Mouse (Mus musculus) ovary, adult 18-20 months (tissue): ENCODE data around the gene Sdk1.

Experiments used
- DNase-seq: peaks from one replicate; pipeline ENCODE4 v3.0.0; 2022; ENCODE audit warnings: low spot score, mixed read lengths

Gene Sdk1

DNA sequence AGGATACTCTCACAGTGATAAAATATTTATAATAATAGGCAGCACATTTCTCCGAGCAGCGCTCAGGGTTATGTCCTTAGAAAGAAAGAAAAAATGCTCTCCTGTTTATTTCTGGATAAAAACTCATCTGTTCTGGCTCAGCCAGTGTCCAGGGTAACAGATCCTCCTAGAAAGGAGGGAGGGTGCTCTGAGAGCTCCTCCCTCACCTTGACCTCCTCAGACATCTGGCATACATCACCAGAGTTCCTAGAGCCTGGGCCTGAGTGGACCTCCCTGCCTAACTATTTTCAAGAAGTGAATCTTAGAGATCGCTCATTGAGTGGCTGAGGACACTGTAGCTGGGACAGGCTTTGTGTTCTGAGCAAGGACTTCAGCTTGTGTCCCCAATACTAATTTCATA lies 760.7 kb downstream of the Sdk1 start:
- no peak for DNase-seq

DNA sequence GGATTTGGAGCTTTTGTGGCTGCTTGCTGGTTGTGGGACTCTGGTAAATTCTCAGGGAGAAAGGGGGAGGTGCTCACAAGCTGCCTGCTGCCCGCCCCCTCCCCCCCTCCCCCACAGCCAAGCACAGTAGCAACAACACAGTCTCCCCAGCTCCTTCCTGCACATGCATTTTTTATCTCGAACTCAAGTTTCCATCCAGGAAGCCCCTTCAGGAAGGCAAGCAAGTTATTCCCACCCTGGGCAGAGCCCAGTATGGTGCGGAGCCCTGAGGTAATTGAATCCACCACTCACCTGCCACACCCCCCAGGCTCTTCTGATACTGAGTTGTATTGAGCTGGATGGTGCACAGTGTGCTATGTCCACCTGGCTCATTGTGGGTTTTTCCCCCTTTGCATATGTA lies 768.9 kb downstream of the Sdk1 start:
- no peak for DNase-seq

DNA sequence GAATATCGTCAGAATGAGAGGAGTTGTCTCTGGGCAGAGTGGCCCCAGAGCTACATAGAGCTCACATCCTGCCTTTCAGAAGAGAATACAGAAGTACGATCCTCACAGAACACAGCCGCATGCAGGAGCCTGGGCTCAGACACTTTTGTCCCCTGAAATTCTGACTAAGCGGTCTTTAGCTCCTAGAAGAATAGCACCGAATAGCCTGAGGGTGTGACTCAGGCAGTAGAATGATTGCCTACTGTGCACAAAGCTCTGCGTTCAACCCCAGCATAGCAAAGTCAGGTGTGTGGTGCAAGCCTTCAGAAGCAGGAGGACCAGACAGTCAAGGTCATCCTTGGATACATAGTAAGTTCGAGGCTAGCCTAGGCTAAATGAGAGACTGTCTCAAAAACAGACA lies 775.7 kb downstream of the Sdk1 start:
- no peak for DNase-seq

DNA sequence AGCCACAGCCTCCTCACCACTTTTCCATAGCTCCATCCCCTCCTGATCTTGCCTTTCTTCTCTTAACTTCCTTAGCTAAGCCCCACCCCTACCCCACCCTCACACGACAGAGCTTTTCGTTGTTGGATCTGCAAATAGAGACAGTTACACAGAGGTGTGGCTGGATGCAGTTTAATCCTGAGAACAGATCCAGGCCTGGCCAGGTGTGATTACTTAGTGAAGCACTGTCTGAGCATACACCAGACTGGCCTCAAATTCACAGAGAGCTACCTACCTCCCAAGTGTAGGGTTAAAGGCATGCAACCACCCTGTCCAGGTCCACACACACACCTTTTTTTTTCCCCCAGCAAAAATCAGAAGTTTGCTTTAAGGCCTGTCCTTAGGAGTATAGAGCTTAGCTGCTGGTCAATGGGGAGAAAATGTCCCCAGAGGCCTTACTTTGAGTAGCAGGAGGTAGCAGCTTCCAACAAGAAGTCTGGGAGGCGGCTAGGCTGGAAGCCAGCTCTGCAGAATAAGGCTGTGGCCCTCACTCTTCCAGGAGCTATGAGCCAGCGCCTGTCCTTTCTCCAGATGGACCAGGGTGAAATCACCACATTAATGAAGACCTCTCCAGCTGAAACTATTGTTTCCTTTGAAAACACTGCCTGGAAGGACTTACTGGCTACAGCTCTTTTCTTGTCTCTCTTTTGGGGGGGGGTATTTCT lies 781.7 kb downstream of the Sdk1 start:
- no peak for DNase-seq

DNA sequence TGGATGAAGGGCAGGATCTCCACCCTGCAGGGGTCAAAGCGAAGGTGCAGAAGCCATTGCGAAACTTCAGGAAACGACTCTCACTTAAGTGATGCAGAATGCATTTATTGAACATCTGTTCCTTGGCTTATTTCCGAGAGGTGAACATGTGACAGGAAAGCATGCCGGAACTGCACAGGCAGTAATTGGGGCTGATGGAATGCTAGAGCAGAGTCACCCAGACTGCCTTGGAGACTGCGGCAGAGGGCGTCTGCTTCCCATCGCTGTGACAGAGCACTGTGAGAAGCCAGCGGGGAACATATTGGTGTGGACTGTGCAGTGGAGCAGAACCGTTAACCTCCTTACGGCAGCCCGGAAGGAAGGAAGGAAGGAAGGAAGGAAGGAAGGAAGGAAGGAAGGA lies 783.2 kb downstream of the Sdk1 start:
- no peak for DNase-seq

DNA sequence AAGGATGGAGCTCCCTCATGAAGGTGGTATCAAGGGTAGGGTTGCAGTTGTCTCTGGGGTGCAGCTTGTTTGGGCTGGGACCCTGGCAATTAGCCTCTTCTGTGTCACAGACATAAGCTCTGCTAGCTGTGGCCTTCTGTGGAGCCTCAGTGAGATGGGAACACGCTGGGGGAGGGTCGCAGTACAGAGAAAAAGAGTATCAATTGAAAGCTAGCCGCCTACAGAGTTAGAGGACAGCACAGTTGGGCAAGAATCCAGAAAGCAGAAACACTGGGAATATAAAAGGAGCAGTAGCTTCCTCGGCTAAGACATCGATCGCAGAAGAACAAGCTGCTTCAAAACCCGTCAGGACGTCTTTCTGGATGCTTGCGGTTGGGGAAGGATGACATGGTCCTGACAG lies 795.2 kb downstream of the Sdk1 start:
- no peak for DNase-seq

DNA sequence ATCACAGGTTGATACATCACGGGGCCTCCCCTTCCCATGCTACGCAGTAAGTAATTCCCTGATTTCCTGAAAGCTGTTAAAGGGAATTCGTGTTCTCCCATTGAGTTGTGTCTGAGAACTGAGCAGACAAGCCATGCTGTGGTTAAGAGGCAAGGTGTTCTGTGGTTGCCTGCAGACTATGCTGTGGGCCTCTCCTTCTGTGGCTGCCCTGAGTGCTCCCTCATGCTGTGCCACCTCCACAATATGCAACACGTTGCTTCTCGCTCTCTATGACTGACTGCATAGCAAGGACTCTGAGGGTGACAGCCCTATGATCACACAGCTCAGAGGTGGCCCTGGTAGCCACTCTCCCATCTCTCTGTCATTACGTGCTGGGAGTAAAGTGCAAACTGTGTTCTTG lies 797.9 kb downstream of the Sdk1 start:
- no peak for DNase-seq

DNA sequence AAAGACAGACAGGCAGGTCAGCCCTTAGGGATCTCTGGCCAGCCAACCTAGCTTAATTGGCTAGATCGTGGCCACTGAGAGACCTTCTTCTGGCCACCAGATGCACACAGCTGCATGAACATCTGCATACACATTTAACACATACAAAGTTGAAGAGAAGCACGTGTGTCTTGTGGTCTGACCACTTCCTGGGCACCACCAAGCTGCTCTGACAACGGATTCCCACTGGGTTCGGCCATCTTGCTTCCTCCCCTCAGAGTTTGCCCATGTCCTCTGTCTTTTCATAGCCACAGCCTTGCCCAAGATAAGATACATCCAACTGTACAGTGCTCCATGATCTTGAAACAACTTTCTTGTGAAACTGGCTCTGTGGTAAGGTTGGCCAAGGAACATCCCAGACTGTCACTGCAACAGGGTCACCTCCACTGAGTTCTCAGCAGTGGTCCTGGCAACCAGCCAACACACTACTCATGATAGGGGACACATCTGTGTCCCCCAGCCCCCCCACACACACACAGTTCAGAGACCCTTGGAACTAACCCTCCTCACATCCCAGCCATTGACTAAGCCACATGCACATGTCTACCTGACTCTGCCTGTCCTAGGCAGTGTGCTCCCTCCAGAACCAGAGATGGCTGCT lies 798.7 kb downstream of the Sdk1 start:
- no peak for DNase-seq

DNA sequence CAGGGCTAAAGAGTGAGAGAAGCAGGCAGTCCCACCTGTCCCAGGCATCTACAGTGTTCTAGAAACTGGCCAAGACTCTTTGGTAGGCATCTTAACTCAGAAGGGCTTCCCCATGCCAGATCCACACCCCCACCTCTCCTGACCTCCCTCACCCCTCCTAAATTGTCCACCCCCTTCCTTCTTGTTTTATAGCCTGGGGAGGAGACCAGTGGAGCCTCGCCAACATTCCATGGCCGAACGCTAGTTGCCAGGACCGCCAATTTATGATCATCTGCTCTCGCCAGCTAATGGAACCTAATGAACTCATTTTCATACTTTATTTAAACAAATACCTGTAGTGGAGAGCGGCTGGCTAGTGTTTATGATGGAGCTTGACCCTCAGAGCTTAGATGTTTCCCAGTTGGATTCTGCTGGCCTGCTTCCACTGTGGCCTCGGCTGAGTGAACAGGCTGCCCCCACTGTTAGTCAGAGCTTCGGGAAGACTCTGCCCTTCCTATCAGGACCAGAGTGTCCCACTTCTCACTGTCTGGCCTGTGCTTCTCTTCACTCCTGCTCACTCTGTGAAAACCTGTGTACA lies 800.0 kb downstream of the Sdk1 start:
- DNase-seq, result no peak

DNA sequence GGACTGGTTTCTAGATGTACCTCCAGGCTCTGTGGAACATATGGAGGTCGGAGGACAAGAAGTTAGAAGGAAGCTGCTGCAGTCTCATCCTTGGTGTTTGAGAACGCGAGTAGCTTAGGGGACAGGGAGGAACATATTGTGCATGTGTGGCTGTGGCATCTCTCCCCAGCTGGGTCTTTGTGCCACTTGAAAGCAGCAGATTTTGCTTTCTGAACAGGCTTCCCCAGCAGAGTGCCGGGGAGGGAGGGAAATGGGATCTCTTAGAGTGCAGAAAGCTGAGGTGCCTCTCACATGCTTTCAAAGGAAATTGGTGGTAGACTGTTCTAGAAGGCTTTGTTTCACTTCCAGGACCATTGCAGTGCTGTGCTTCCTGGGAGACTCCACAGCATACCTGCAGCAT lies 820.5 kb downstream of the Sdk1 start:
- no peak for DNase-seq

DNA sequence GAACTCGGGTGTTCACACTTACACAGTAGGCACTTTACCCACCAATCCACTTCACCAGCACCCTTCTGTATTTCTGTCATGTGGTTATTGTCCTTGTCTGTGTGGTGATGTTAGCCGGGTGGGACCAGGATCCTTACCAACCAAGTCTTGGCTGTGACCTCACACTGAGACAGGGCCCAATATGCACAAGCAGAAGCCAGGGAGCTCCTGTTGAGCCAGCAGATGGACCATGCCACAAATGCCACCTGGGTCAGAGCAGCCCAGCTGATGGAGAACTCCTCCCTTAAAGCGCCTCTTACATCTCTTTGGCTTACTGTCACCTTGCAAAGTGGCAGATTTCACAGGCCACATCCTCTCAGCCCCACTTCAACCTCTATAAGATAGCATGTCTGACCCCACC lies 830.0 kb downstream of the Sdk1 start:
- DNase-seq, result no peak

DNA sequence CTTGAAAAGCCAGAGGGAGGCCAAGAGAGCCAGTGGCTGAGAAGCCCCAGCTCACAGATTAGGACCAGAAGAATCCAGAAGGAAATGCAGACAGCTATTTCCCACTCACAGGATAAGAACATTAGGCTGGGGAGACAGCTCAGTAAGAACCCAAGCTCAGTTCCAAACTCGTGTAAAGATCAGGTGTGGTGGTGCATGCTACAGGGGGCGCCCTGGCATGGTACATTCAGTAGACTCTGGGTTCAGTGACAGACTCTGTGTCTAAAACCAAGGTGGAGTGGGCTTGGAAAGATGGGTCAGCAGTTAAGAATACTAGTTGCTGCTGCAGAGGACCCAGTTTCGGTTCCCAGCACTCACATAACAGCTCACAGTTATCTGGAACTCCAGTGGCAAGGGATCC lies 832.6 kb downstream of the Sdk1 start:
- no peak for DNase-seq

DNA sequence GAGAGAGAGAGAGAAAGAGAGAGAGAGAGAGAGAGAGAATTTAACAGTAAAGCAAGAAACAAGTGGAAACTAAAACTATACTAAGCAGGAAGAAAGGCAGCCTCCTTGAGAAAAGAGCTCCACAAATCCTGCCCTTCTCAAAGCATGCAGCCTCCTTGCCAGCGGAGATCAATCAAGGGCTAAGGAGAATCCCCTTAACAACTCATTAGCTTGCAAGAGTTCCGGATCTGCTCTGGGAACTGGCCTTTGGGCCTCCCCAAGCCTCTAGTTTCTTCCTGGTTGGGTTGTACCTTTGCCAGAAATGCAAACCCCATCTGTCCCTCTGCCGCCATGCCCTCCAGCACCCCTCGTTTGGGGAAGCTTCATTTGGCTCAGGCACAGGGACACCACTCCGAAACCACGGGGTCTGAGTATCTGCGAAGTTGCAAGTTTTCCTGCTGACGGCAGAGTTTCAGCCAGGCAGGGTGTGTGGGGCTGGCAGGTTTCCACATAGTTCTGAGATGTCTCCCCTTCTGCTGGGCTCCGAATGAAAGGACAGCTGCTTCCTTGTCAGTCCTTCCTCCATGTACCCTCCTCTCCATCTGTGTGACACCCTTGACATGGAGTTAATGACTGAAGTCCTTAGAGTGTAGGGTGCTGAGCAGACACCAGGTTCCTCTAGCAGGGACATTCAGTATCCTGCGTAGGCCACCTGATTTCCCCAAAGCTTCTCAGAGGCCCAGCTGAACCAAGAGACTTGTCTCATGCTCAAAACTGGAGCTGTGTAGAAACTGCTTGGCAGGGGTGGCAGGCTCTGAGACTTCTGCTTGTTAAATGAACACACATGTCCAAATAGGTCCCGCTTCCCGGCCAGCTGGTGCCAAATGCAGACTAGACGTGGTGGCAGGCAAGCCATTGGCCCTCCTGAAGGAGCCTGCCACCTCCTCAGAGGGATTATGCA lies 833.5 kb downstream of the Sdk1 start:
- DNase-seq, result peak; percentile 6

DNA sequence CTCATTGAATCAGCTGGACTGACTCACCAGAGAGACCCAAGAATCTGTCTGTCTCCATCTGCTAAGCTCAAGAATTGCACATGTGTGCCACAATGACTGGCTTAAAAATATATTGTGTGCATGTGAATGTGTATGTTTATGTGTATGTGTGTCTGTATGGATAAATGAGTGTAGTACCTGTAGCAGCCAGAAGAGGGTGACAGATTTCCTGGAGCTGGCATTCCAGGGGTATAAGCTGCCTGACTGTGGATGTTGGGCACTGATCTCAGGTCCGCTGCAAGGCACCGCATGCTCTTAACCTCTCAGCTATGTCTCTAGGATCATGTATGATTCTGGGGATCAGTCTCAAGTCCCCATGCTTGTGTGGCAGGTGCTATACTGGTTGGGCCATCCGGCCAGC lies 839.4 kb downstream of the Sdk1 start:
- no peak for DNase-seq

DNA sequence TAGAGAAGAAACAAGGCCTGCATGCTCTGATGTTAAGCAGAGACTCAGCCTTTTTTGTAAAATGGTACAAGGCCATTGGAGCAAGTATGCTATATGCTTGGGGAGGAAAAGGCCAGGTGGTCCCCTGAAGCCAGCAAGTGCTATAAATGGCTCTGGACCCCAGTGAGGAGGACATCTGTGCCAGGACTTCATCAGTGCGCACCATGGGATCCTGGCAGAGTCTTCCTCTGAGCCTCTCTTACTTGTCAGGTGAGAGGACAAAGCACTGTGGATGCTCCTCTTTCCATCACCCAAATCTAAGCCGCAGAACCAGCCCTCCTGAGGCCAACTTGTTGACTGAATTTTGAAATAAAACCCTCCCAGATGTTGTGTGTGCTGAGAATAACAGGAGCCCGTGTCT lies 839.8 kb downstream of the Sdk1 start:
- DNase-seq, result no peak

DNA sequence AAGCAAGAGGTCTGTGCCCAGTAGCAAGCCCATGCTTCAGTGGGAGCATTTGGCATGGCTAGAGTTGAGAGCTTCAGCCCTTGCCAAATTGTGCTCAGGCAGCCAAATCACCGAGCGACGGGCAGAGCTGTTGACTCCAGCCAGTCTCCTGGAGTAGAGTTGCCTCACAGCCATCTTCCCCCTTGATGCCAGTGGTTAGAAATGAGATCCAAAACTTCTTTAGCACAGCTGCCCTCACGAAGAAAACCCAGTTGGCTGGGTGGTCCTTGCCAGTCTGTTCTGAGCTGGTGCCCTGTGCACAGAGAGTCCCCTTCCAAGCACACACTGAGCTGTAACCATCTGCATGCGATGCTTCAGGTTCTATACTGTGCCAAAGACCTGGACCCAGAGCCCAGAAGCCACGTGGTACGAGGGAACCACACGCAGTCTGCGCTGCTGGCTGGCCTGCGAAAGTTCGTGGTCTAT lies 855.1 kb downstream of the Sdk1 start:
- no peak for DNase-seq

DNA sequence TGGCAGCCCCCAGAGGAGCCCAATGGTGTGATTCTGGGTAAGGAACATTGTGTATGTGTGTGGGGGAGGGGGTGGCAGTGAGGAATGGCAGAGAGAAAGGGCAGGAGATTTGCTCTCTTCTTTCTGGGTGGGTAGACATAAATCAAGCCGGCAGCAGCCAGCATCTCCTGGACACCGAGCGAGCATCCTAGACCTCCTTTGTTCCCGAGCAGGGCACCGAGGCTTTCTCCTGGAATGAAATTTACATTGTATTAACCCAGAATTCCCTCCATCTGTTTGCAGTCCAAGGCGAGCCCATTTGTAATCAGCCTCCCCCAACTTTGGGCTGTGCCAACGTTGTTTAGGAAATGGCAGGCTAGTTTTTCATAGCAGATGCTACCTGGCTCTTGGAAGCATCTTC lies 858.9 kb downstream of the Sdk1 start:
- no peak for DNase-seq

DNA sequence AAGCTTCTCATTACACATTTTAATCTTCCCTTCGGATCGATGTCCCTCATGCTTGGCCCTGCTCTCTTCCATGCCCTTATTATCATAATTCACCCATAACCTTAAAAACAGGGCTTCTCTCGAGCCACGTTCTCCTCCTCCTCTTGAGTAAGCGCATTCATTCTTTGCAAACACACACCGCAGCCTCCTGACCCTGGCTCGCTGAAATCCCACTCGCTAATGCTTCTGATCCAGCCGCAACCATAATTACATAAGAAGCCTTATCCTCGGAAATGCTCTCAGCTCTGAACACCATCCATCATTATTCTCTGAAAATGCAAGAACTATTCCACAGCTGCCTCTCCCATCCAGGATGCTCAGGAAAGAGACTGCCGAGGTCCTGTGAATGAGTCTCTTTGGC lies 866.1 kb downstream of the Sdk1 start:
- no peak for DNase-seq

DNA sequence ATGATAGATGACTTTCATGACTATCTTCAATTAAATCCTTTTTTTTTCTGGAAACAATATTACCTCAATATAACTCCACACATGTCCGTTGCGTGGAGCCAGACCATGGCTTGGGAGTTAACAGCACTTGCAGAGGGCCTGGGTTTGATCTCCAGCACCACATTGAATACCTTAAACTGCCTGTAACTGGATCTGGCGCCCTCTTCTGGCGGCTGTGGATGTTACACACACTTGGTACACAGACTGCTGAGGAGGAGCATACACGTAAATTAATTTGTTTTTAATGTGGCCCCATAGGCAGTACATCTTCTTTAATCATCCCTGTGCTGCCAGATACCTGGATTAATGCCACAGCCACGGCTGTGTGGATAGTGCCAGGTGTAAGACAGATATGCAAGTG lies 870.7 kb downstream of the Sdk1 start:
- no peak for DNase-seq

DNA sequence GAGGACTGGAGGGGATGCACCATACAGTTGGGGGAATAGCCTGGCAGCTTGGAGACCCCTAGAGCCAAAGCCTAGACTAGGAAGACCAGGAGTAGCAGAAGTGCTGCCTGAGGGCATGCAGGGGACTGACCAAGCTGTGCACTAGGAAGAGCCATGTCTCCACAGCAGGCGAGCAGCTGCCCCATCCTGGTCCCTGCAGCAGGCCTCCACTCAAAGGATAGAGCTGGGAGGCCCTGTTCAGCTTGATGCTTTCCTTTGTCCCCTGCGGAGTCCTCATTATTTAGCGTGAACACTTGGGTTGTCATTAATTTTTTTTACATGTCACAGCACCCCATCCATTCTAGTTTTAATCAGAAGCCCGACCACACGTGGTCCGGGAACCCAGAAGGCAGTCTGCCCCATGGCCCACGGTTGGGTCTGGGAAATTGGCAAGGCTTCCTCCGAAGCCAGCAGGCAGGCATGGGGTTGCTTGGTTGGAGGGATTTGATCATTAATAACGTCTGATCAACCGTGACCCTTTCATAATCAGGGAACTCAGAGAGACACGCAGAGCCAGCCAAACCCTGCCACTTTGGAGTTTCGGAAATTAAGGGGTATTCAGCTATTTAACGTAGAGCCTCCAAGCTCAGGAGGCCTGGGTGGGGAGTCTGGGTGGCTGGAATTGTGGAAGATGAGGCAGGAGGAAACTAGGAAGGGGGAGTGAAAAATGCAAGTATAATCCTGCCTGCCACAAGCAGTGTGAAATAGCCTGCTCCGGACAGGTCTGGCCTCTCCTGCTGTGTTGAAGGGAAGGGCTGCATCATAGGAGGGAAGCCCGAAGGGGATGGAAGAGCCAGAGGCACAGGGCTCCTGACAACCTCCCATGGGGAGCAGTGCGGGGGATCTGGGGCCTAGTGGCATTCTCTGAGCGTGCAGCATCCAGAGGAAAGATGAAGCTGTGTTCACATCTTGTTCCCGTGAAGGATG lies 872.2 kb downstream of the Sdk1 start:
- DNase-seq, result no peak

DNA sequence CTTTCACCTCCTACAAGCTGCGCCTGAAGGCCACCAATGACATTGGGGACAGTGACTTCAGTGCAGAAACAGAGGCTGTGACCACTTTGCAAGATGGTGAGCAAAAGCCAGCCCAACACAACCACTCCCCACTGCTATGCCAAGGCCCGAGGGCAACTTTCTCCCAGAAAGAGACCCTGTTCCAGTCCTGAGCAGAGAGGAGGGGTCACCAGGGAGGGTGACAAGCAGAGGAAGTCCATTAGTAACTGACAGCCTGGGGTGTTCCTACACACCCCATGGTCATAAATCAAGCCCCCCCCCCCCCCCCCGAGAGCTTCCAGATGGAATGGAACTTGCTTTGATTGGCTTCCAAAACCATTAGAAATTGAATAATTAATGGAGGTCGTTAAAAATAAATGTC lies 886.5 kb downstream of the Sdk1 start:
- DNase-seq, result no peak
